Mouse (Mus musculus): ENCODE measurements around the gene Gm49320.

Gene Gm49320

DNA sequence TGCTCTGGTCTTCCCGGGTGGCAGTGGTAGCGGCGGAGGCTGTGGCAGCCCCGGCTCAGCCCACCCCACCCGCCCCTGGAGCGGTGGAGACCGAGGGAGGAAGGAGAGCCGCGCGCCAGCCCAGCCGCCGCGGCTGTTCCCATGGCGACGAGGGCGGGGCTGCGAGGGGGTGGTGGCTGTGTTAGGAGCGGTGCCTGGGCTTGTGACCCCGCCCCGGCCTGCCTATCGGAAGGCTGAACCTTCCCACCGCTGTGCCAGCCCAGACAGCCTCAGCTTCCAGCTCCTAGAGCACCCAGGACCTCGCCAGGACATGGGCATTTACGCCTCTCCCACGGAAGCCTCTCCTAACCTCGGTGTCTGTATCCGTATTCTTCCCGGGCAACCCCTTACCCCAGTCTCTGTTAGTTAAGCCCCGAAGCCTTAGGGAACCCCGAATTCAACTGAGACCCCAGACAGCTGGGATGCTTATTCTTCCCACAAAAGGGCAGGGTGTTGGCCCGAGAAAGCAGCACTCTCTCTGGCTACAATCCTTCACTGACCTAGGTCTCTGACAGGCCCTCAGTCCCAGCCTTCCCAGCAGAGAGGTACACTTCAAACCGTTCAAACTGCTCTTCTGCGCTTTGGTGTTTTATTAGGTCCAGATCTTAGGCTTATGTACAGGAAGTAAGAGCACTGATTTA, 20.6 kb downstream of the Gm49320 start, which contains the start of gene Ctxn1:
Gene Ctxn1 (minus strand): TSS at position 150 of the 680 bp plus-strand sequence.
- peak; percentile 96 for DNase-seq (ENCODE audit: low spot score)

DNA sequence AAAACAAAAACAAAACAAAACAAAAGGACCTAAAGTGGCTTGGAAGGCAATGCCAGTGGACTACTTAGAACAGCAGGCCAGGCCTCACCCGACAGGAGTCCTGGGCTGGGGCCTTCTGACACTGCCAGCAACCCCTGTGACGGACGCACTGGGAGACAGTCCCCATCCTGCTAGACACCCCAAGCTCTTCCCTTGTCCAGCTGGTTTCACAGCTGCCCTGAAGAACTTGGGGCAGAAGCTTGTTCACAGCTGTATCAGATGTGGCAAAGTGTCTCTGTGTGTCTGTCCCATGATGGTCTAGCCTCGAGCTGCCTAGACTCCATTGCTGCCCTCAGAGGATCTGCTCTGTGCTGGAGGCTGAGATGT, 21.1 kb downstream of the Gm49320 start:
- DNase-seq (ENCODE audit: low spot score): no peak

DNA sequence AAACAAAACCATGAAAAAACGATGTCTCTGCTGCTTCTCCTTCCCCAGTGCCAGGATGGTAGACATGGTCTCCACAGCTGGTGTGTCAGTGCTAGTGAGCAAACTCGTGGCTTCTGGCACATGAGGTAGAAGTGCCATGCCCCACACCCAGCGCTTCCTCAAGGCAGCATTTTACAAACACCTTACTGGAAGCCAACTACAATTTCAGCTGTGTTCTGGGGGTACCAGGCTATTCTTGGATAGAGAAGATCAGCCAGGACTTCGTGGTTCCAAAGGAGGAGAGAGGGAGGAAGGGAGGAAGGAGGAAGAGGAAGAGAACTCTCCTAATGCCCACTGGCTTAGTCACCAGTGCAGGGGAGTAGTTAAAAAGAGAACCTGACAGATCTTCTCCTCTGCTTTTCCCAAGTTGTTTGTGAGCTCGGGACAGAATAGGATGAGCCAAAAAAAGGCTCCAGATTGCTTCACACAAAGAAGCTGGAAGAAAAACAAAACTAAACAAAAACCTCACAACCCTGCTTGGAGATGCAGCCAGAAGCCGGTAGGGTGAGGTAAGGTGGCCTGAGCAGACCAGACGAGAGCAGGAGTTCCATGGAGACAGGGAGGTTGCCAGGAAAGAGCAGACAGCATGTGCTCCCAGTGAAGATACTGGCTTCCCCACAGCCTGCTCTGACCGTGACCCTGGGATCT, 24.6 kb downstream of the Gm49320 start:
- DNase-seq (ENCODE audit: low spot score): no peak

DNA sequence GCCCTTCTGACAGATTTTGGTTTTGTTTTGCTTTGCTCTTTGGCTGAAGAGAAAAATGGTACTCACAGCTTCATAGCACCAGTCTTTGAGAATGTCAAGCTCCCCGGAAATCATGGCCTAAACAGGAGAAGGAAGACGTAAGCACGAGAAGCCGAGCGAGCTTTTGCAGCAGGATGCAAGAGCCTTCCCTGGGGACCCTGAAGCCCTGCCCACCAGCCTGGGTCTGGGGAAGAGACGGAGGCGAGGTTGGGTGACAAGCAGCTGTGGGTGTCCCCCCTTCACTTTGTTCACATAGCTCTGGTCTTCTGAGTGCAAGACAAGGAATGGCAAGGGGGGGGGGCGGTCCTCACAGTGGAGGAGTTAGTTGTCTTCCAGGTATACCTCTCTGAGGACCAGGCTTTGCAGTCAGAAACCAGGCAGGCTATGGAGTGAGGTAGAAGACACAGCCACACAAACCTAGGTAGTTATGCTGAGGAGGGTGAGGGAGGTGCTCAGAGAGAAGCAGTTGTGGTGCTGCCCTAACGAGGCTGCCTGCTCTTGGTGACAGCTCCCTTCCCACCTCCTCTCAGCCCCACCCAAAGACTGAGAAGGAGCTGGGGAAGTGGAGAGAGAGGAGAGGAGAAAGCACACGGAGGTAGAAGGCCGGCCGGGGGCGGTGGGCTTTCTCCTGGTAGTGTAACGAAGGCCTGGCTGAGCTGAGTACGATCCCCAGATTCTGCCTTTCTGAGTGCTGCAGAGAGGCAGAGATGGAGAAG, 26.7 kb downstream of the Gm49320 start:
- DNase-seq (ENCODE audit: low spot score): no peak

DNA sequence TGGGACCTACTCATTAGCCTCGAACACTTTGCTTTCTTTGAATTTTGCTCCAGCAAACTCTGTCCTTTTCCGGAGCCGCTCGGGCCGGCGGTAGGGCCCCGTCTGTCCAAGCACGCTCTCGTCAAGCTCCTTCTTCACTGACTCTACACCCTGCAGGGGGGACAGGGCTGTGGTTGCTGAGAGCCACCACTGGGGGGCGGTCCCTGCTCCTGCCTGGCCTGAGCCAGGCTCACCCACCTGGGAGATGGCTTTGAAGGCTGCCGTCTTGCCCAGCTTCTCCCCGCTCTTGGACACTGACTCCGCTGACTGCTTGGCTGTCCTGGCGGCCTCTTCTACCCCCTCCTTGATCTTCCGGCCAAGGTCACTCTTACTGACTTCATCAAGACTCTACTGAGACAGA, 29.0 kb downstream of the Gm49320 start:
- DNase-seq (ENCODE audit: low spot score): no peak

DNA sequence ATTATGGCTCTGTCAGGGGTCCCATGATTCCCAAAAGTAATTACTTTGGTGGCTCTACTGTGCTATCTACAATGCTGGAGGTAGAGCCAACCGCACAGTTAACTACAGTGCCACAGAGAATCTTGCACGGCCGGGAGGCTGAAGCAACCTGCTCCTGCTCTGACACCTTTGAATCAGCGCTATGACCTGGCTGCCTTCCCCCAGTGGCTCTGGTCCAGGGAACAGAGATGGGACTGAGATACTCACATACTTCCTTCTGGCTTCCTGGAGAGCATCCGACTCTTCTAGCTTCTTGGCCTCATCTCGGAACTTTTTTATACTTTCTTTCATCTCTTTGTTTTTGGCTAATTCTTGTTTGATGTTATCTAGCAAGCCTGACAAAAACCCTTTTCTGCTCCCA, 30.9 kb downstream of the Gm49320 start:
- no peak for DNase-seq (ENCODE audit: low spot score)

DNA sequence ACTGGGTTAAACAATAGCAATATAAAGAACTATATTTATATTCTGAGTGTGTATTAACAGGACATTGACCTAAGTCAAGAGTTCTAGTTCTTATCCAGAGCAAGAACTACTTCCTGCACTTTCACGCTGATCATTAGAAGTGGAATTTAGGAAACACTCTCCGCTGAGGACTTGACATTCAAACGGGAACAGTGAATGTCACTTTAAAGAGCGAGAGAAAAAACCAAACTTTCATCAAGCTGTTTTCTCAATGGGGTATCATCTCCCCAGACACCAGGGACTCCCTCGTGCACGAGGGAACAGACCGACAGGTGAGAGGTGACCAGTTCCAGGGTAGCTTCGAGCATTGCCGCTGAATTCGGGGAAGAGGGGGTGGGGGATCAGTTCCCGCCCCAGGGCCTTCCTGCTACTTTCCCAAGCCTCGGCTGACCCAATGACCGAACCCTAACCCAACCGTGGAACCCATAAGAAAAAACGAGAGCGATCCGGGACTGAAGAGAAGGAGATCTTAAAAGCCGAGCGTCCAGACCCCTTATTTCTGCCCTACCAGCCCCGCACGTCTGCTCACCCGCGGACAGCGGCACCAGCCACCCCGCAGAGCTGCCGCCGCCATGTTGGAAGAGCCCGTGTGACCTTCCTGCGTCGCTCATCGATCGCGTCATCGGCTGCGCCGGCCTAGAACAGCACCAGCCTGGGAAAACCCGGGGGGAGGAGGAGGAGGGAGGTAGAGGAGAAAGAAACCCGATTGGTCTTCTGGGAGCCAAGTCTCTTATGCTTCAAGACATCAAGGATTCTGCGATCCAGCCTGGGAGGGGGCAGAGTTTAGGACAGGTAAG, 36.8 kb downstream of the Gm49320 start, which contains the start of gene Timm44:
Gene Timm44 (minus strand): TSS at position 639 of the 836 bp plus-strand sequence.
- DNase-seq (ENCODE audit: low spot score): peak; percentile 95

DNA sequence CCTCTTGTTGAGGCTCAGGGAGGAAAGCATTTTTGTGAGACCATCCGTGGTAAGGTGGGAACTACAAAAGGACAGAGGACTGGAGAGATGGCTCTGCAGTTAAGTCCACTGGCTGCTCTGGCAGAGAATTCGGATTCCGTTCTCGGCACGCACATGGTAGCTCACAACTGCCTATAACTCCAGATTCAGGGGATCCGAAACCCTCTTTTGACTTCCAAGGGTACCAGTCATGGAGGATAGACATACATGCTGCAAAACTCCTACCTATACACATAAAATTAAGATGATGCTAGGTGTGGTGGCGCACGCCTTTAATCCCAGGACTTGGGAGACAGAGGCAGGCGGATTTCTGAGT, 37.4 kb downstream of the Gm49320 start:
- no peak for DNase-seq (ENCODE audit: low spot score)

DNA sequence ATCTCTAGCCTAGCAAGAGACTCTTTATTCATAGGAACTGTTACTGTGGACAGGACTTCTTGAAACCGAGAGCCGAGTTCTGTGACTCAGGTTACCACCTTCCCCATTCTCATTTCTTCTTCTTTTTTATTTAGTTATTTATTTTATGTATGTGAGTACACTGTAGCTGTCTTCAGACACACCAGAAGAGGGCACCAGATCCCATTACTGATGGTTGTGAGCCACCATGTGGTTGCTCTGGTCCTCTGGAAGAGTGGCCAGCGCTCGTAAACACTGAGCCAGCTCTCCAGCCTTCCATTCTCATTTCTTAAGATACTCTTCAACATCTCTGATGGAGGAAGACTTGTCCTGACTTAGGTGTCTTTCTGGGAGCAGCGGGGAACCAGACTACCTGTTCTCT, 54.1 kb downstream of the Gm49320 start:
- no peak for DNase-seq (ENCODE audit: low spot score)

DNA sequence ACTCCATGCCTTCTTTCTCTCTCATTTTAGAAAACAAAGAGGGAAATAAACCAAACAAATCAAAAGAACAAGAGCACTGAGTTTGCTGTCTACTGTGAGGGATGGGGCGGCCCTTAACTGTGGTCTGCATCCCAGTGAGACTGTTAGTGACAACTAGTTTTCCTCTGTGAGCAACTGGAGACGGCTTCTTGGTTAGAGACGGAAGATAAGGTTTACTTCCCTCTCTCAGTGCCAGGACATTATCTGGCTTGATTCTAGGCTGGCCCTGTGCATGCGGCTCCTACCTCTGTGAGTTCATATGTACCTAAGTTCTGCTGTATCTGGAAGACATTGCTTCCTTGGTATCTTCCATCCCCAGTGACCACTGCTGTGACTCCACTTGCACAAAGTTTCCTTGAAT, 59.2 kb downstream of the Gm49320 start:
- DNase-seq (ENCODE audit: low spot score): no peak
